Mouse (Mus musculus): ENCODE results near the gene Ugdh. TPM values are rescaled to one million over a fixed set of nuclear protein-coding genes. Genes with fewer than 3 reads are reported as not detected.

The Ugdh gene
- total RNA-seq, 2 experiments from 2014 or later = 34.1 to 37.9 TPM

Other genes starting within 250 kb of the Ugdh start
- gene Wdr19, start 236.3 kb downstream of the Ugdh start, total RNA-seq (2021) = 10 to 100 TPM; 19.4 to 21.2 TPM
- 10 to 100 TPM; 30.1 to 35.6 TPM for gene Rfc1, start 100.3 kb downstream of the Ugdh start, total RNA-seq (2021)
- gene Klb, start 87.6 kb downstream of the Ugdh start, total RNA-seq (2021) = under 1 TPM; 0.73 to 0.77 TPM
- gene Rpl9, start 44.5 kb downstream of the Ugdh start, total RNA-seq (2021) = 100 to 1,000 TPM; 658 to 682 TPM
- gene Lias, start 44.5 kb downstream of the Ugdh start, total RNA-seq (2021) = 10 to 100 TPM; 27.7 to 30.0 TPM
- gene Gm43552, start 56.9 kb upstream of the Ugdh start, total RNA-seq (2021) = 1 to 10 TPM; 4.5 to 7.7 TPM
- gene Smim14, start 101.2 kb upstream of the Ugdh start, total RNA-seq (2021) = 100 to 1,000 TPM; 162 to 169 TPM
- gene Ube2k, start 101.3 kb upstream of the Ugdh start, total RNA-seq (2021) = 100 to 1,000 TPM; 131 to 135 TPM